Mouse (Mus musculus): ENCODE measurements around the gene Cdh13. TPM values are rescaled to one million over a fixed set of nuclear protein-coding genes. Genes with fewer than 3 reads are reported as not detected.

Cdh13 gene
- polyA plus RNA-seq, 1 experiment: 9.4 TPM

GRCm38 (mm10) chr8:118538816-118539558 is 255.5 kb downstream of the Cdh13 start:
- Histone ChIP-seq H3K79me2 (ENCODE audit: control insufficient read depth, insufficient read depth) (no peaks in the 10 kb centered on the region), H3K79me3 (ENCODE audit: low read depth) (no peaks in the 10 kb centered on the region), H3K36me3 (ENCODE audit: control insufficient read depth, insufficient read depth) (no peaks in the 10 kb centered on the region), H3K27me3 (ENCODE audit: control insufficient read depth, insufficient read depth, insufficient read length) (no peaks in the 10 kb centered on the region), H3K4me3 (ENCODE audit: insufficient read depth, poor library complexity, severe bottlenecking) (no peak overlapping the region), H3ac (ENCODE audit: control insufficient read depth, insufficient read length, low read depth) (no peak overlapping the region)
- TF ChIP-seq MYOD1 (IDR thresholded peaks at IDR 0.05; ENCODE audit: control insufficient read depth, insufficient read length, low read depth) (peak; percentile 52), MAX (IDR thresholded peaks at IDR 0.05) (peak; percentile 82), FOSL1 (IDR thresholded peaks at IDR 0.05; ENCODE audit: insufficient read depth, low read length, poor library complexity, severe bottlenecking) (no peak), USF1 (IDR thresholded peaks at IDR 0.05; ENCODE audit: low read depth) (no peak), CEBPB (IDR thresholded peaks at IDR 0.05; ENCODE audit: low read depth) (no peak), MYOG (IDR thresholded peaks at IDR 0.05; ENCODE audit: control insufficient read depth, extremely low read depth, insufficient read length) (no peak)

GRCm38 (mm10) chr8:118539559-118539819 is 256.0 kb downstream of the Cdh13 start:
- TF ChIP-seq USF1 (IDR thresholded peaks at IDR 0.05; ENCODE audit: low read depth) (no peak), CEBPB (IDR thresholded peaks at IDR 0.05; ENCODE audit: low read depth) (no peak), CTCF (IDR thresholded peaks at IDR 0.05; ENCODE audit: control insufficient read depth, insufficient read depth, insufficient read length) (no peak), FOSL1 (IDR thresholded peaks at IDR 0.05; ENCODE audit: insufficient read depth, low read length, poor library complexity, severe bottlenecking) (no peak), MYOG (IDR thresholded peaks at IDR 0.05; ENCODE audit: control insufficient read depth, extremely low read depth, insufficient read length) (no peak), MYOD1 (IDR thresholded peaks at IDR 0.05; ENCODE audit: control insufficient read depth, insufficient read length, low read depth) (no peak), MAX (IDR thresholded peaks at IDR 0.05) (no peak)
- Histone ChIP-seq H3K27me3 (ENCODE audit: control insufficient read depth, insufficient read depth, insufficient read length) (no peaks in the 10 kb centered on the region), H3K4me3 (ENCODE audit: insufficient read depth, poor library complexity, severe bottlenecking) (no peak overlapping the region), H3ac (ENCODE audit: control insufficient read depth, insufficient read length, low read depth) (no peak overlapping the region), H3K79me3 (ENCODE audit: low read depth) (no peaks in the 10 kb centered on the region), H3K36me3 (ENCODE audit: control insufficient read depth, insufficient read depth) (no peaks in the 10 kb centered on the region), H3K79me2 (ENCODE audit: control insufficient read depth, insufficient read depth) (no peaks in the 10 kb centered on the region)

- H3K4me3 ChIP-seq (ENCODE audit: insufficient read depth, poor library complexity, severe bottlenecking): no peak overlapping the region
- H3K36me3 ChIP-seq (ENCODE audit: control insufficient read depth, insufficient read depth): no peaks in the 10 kb centered on the region
- H3ac ChIP-seq (ENCODE audit: control insufficient read depth, insufficient read length, low read depth): no peak overlapping the region
- H3K79me2 ChIP-seq (ENCODE audit: control insufficient read depth, insufficient read depth): no peaks in the 10 kb centered on the region
- no peaks in the 10 kb centered on the region for H3K79me3 ChIP-seq (ENCODE audit: low read depth)
- no peaks in the 10 kb centered on the region for H3K27me3 ChIP-seq (ENCODE audit: control insufficient read depth, insufficient read depth, insufficient read length)
- TF ChIP-seq FOSL1 (IDR thresholded peaks at IDR 0.05; ENCODE audit: insufficient read depth, low read length, poor library complexity, severe bottlenecking) (no peak), MYOG (IDR thresholded peaks at IDR 0.05; ENCODE audit: control insufficient read depth, extremely low read depth, insufficient read length) (no peak), CEBPB (IDR thresholded peaks at IDR 0.05; ENCODE audit: low read depth) (no peak), MAX (IDR thresholded peaks at IDR 0.05) (no peak), MYOD1 (IDR thresholded peaks at IDR 0.05; ENCODE audit: control insufficient read depth, insufficient read length, low read depth) (no peak), CTCF (IDR thresholded peaks at IDR 0.05; ENCODE audit: control insufficient read depth, insufficient read depth, insufficient read length) (no peak), USF1 (IDR thresholded peaks at IDR 0.05; ENCODE audit: low read depth) (no peak)
Measured at GRCm38 (mm10) chr8:118539941-118540340, 256.4 kb downstream of the Cdh13 start.

- Histone ChIP-seq H3K36me3 (ENCODE audit: control insufficient read depth, insufficient read depth) (no peaks in the 10 kb centered on the region), H3ac (ENCODE audit: control insufficient read depth, insufficient read length, low read depth) (no peak overlapping the region), H3K27me3 (ENCODE audit: control insufficient read depth, insufficient read depth, insufficient read length) (no peaks in the 10 kb centered on the region), H3K79me3 (ENCODE audit: low read depth) (no peaks in the 10 kb centered on the region), H3K79me2 (ENCODE audit: control insufficient read depth, insufficient read depth) (no peaks in the 10 kb centered on the region), H3K4me3 (ENCODE audit: insufficient read depth, poor library complexity, severe bottlenecking) (no peak overlapping the region)
- TF ChIP-seq MAX (IDR thresholded peaks at IDR 0.05): no peak
- no peak for TF ChIP-seq FOSL1 (IDR thresholded peaks at IDR 0.05; ENCODE audit: insufficient read depth, low read length, poor library complexity, severe bottlenecking)
- no peak for TF ChIP-seq MYOG (IDR thresholded peaks at IDR 0.05; ENCODE audit: control insufficient read depth, extremely low read depth, insufficient read length)
- TF ChIP-seq MYOD1 (IDR thresholded peaks at IDR 0.05; ENCODE audit: control insufficient read depth, insufficient read length, low read depth): no peak
- no peak for TF ChIP-seq CEBPB (IDR thresholded peaks at IDR 0.05; ENCODE audit: low read depth)
- no peak for TF ChIP-seq USF1 (IDR thresholded peaks at IDR 0.05; ENCODE audit: low read depth)
- no peak for TF ChIP-seq CTCF (IDR thresholded peaks at IDR 0.05; ENCODE audit: control insufficient read depth, insufficient read depth, insufficient read length)
Measured at GRCm38 (mm10) chr8:118552397-118552796, 268.9 kb downstream of the Cdh13 start.

GRCm38 (mm10) chr8:118552842-118553241 is 269.3 kb downstream of the Cdh13 start:
- Histone ChIP-seq H3K4me3 (ENCODE audit: insufficient read depth, poor library complexity, severe bottlenecking) (no peak overlapping the region), H3ac (ENCODE audit: control insufficient read depth, insufficient read length, low read depth) (no peak overlapping the region), H3K27me3 (ENCODE audit: control insufficient read depth, insufficient read depth, insufficient read length) (no peaks in the 10 kb centered on the region), H3K79me3 (ENCODE audit: low read depth) (no peaks in the 10 kb centered on the region), H3K36me3 (ENCODE audit: control insufficient read depth, insufficient read depth) (no peaks in the 10 kb centered on the region), H3K79me2 (ENCODE audit: control insufficient read depth, insufficient read depth) (no peaks in the 10 kb centered on the region)
- no peak for TF ChIP-seq MAX (IDR thresholded peaks at IDR 0.05)
- TF ChIP-seq CEBPB (IDR thresholded peaks at IDR 0.05; ENCODE audit: low read depth): no peak
- TF ChIP-seq MYOG (IDR thresholded peaks at IDR 0.05; ENCODE audit: control insufficient read depth, extremely low read depth, insufficient read length): no peak

GRCm38 (mm10) chr8:118564024-118564423 is 280.5 kb downstream of the Cdh13 start:
- Histone ChIP-seq H3K4me3 (ENCODE audit: insufficient read depth, poor library complexity, severe bottlenecking) (no peak overlapping the region), H3K27me3 (ENCODE audit: control insufficient read depth, insufficient read depth, insufficient read length) (no peaks in the 10 kb centered on the region), H3K79me3 (ENCODE audit: low read depth) (no peaks in the 10 kb centered on the region), H3K79me2 (ENCODE audit: control insufficient read depth, insufficient read depth) (no peaks in the 10 kb centered on the region), H3K36me3 (ENCODE audit: control insufficient read depth, insufficient read depth) (no peaks in the 10 kb centered on the region), H3ac (ENCODE audit: control insufficient read depth, insufficient read length, low read depth) (no peak overlapping the region)
- no peak for TF ChIP-seq CTCF (IDR thresholded peaks at IDR 0.05; ENCODE audit: control insufficient read depth, insufficient read depth, insufficient read length)
- peak; percentile 79 for TF ChIP-seq USF1 (IDR thresholded peaks at IDR 0.05; ENCODE audit: low read depth)
